Mouse (Mus musculus) midbrain, embryonic 14.5 days (tissue): ENCODE results near the gene Tmem59l. TPM values are rescaled to one million over a fixed set of nuclear protein-coding genes. Genes with fewer than 3 reads are reported as not detected.

Source experiments
- ATAC-seq: fragments of 200-750 bp; cut with Nextera tagmentation; 2 replicates; pipeline ENCODE4 v1.8.0; 2017; ENCODE audit warnings: moderate number of reproducible peaks, moderate library complexity; ENCODE audit not compliant: low FRiP score, low TSS enrichment
- DNase-seq: peaks from one replicate; pipeline ENCODE4 v3.0.0-alpha.2; 2015
- H3K27ac ChIP-seq: fragments of 300-500 bp; sonication (generic); replicated peaks from 2 replicates; pipeline ENCODE4 v1.5.1; 2014; ENCODE audit warnings: mild to moderate bottlenecking, low read depth, low read length, moderate library complexity
- H3K27me3 ChIP-seq: fragments of 300-500 bp; sonication (generic); 2 replicates; pipeline ENCODE4 v1.6.1; 2014; ENCODE audit warnings: low read length, control low read depth, mixed read lengths; ENCODE audit not compliant: control insufficient read depth, insufficient read depth
- H3K36me3 ChIP-seq: fragments of 300-500 bp; sonication (generic); 2 replicates; pipeline ENCODE4 v1.6.1; 2014; ENCODE audit warnings: low read length, control low read depth; ENCODE audit not compliant: control insufficient read depth, insufficient read depth
- H3K4me1 ChIP-seq: fragments of 300-500 bp; sonication (generic); 2 replicates; pipeline ENCODE4 v1.6.1; 2014; ENCODE audit warnings: mild to moderate bottlenecking, antibody characterized with exemption, low read length, control low read depth; ENCODE audit not compliant: control insufficient read depth, insufficient read depth
- H3K4me2 ChIP-seq: fragments of 300-500 bp; sonication (generic); 2 replicates; pipeline ENCODE4 v1.6.1; 2014; ENCODE audit warnings: mild to moderate bottlenecking, low read length, moderate library complexity
- H3K4me3 ChIP-seq: fragments of 300-500 bp; sonication (generic); replicated peaks from 2 replicates; pipeline ENCODE4 v1.5.1; 2014; ENCODE audit warnings: low read depth, low read length
- H3K9ac ChIP-seq: fragments of 300-500 bp; sonication (generic); replicated peaks from 2 replicates; pipeline ENCODE4 v1.6.1; 2014; ENCODE audit warnings: mild to moderate bottlenecking, low read length, moderate library complexity
- H3K9me3 ChIP-seq: fragments of 300-500 bp; sonication (generic); 2 replicates; pipeline ENCODE4 v1.6.1; 2016; ENCODE audit warnings: low read length, control low read depth, mixed read lengths; ENCODE audit not compliant: control insufficient read depth
- WGBS: fragments of 180-500 bp; shearing (Covaris S2); extraction: QIAGEN DNeasy Blood & Tissue Kit; methylation state at CpG from one replicate; pipeline ENCODE4 v1.1.7; 2014; 5-methylcytosine and 5-hydroxymethylcytosine counted together
- polyA plus RNA-seq: library from polyadenylated mRNA; unstranded; fragments of >200 nt; fragmentation: Nextera tagmentation; extraction: Ambion mirVana; gene quantifications from 2 replicates; pipeline ENCODE4 v1.2.1, GENCODE M21; 2014

The Tmem59l gene
- polyA plus RNA-seq = 104 and 143 TPM in 2 replicates

DNA sequence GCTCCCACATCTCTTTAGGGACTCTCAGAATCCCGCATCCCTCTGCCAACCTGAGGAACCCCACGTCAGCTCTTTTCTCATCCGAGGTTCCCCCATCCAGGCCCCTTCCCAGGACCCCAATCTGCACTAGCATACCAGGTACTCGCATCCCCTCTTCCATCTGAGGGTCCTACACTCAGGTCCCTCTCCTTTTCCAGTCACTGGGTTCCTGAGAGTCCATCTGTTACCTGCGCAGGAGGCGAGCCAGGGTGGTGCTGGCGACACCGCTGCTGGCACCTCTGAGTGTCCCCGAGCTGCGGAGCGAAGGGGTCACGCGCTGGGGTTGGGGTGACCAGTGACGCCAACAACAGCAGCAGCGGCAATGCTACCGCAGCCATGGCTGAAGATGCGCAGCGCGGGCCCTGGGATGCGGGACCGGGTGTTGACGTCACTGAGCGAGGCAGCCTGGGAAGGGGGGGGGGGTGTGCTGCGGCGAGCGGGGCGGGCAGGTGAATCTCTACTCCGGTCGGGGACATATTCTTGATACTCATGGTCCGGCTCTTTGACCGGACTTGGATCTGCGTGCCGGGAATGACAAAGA lies at the start of gene Tmem59l:
TSS of gene Tmem59l (minus strand) at position 418 of the 580 bp plus-strand sequence.
- Histone ChIP-seq H3K4me1 (peaks cover 20% of the 10 kb centered on the region), H3K27me3 (peaks cover 74% of the 10 kb centered on the region), H3K4me2 (peak within 1 kb of the TSS; percentile 78), H3K9ac (peak within 1 kb of the TSS; percentile 70), H3K36me3 (no peaks in the 10 kb centered on the region), H3K27ac (no peak within 1 kb of the TSS), H3K4me3 (peak within 1 kb of the TSS; percentile 58), H3K9me3 (no peaks in the 10 kb centered on the region)
- DNase-seq = peak; percentile 85
- 3% methylated on average over 33 of the region's 33 CpGs for WGBS
- peak; percentile 75 for ATAC-seq

GRCm38 (mm10) chr8:70535701-70536100 lies 48.5 kb upstream of the Tmem59l start:
- 86% methylated on average over 2 of the region's 2 CpGs for WGBS
- no peak for ATAC-seq
- H3K36me3 ChIP-seq = peaks cover 64% of the 10 kb centered on the region

DNA sequence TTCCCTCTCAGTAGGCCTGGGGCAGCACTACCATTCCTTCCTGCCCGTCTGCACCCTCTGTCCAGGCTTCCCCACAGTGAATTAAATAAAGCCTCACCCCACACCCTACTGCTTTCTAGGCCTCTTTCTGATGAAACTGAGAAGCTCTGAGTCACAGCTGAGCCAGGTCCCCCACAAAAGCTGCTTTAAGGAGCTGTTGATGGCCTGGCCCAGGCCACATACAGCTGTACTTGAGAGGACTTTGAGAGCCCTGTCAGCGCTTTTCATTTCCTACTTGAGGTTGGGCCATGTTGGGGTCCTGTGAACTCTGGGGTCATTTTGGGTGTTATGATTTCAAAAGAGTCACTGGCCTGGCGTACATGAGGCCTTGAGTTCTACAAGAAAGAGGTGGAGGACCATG lies 48.1 kb upstream of the Tmem59l start:
- H3K9ac ChIP-seq = no peak overlapping the region
- 97% methylated on average over 3 of the region's 3 CpGs for WGBS
- DNase-seq = no peak
- H3K4me2 ChIP-seq = no peak overlapping the region
- H3K27ac ChIP-seq = no peak overlapping the region
- peaks cover 69% of the 10 kb centered on the region for H3K36me3 ChIP-seq
- no peak overlapping the region for H3K4me3 ChIP-seq
- no peaks in the 10 kb centered on the region for H3K9me3 ChIP-seq
- peaks cover 2% of the 10 kb centered on the region for H3K4me1 ChIP-seq
- no peaks in the 10 kb centered on the region for H3K27me3 ChIP-seq
- ATAC-seq = no peak

More at GRCm38 (mm10) chr8:70535701-70536100, 48.5 kb upstream of the Tmem59l start:
- H3K4me1 ChIP-seq = peaks cover 7% of the 10 kb centered on the region
- H3K27ac ChIP-seq = no peak overlapping the region
- H3K4me3 ChIP-seq = no peak overlapping the region
- no peaks in the 10 kb centered on the region for H3K27me3 ChIP-seq
- H3K4me2 ChIP-seq = no peak overlapping the region
- no peak for DNase-seq
- H3K9me3 ChIP-seq = no peaks in the 10 kb centered on the region
- H3K9ac ChIP-seq = no peak overlapping the region

DNA sequence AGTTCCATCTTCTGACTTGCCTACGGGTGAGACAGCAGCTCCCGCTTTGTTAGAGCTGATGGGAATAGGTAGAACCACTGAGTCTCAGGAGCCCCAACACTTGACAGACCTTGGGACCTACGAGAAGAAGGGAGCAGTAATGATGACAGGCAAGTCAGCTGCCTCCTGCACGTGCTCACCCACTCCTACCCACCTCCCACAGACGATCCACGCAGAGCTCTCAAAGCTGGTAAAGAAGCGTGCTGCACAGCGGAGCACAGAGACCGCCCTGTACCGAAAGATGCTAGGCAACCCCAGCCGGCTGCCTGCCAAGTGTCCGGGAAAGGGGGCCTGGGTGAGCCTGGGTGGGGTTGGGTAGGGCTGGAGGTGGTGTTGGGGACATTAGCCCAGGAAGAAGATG lies 47.1 kb upstream of the Tmem59l start:
- H3K27ac ChIP-seq = no peak overlapping the region
- ATAC-seq (no peak), DNase-seq (no peak)
- peaks cover 2% of the 10 kb centered on the region for H3K4me1 ChIP-seq
- peaks cover 72% of the 10 kb centered on the region for H3K36me3 ChIP-seq
- H3K9me3 ChIP-seq = no peaks in the 10 kb centered on the region
- no peak overlapping the region for H3K4me3 ChIP-seq
- H3K4me2 ChIP-seq = no peak overlapping the region
- H3K9ac ChIP-seq = no peak overlapping the region
- H3K27me3 ChIP-seq = no peaks in the 10 kb centered on the region
- 97% methylated on average over 12 of the region's 12 CpGs for WGBS

- Histone ChIP-seq H3K4me3 (no peak overlapping the region), H3K9me3 (no peaks in the 10 kb centered on the region), H3K9ac (no peak overlapping the region), H3K36me3 (peaks cover 52% of the 10 kb centered on the region), H3K4me1 (peaks cover 18% of the 10 kb centered on the region), H3K27ac (no peak overlapping the region), H3K27me3 (no peaks in the 10 kb centered on the region), H3K4me2 (no peak overlapping the region)
- WGBS = 89% methylated on average over 2 of the region's 2 CpGs
- DNase-seq (no peak), ATAC-seq (no peak)
Measured at GRCm38 (mm10) chr8:70530314-70530713, 43.2 kb upstream of the Tmem59l start.

DNA sequence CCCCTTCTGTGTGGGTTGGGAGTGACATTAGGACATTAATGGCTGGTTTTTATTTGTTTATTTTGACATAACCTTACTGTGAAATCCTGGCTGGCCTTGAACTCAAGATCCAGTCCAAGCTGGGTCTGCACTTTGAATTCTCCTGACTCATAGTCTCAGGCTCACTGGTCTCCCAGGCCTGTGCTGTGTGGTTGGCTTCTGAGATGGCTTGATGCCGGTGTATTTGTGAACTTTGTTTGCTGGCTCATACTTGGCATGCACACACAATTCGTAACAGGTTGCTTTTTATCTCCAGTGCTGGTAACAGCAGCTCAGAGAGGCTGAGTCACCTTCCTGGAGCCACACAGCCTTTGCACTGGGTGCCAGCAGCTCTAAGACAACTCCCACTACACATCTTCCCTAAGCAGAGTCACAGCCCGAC lies 42.6 kb upstream of the Tmem59l start:
- Histone ChIP-seq H3K27ac (no peak overlapping the region), H3K4me2 (no peak overlapping the region), H3K36me3 (peaks cover 47% of the 10 kb centered on the region), H3K4me1 (peaks cover 18% of the 10 kb centered on the region), H3K4me3 (no peak overlapping the region), H3K9ac (no peak overlapping the region), H3K27me3 (no peaks in the 10 kb centered on the region), H3K9me3 (no peaks in the 10 kb centered on the region)
- WGBS = 93% methylated on average over 3 of the region's 3 CpGs
- DNase-seq (no peak), ATAC-seq (no peak)

- no peak for ATAC-seq
- DNase-seq = no peak
- Histone ChIP-seq H3K4me2 (no peak overlapping the region), H3K4me3 (no peak overlapping the region), H3K36me3 (peaks cover 42% of the 10 kb centered on the region), H3K9ac (0 out of 2 replicates have a peak overlapping the region, but pooled peaks have one; percentile 16), H3K27ac (no peak overlapping the region), H3K9me3 (no peaks in the 10 kb centered on the region), H3K27me3 (no peaks in the 10 kb centered on the region), H3K4me1 (peaks cover 18% of the 10 kb centered on the region)
- WGBS = 92% methylated on average over 5 of the region's 5 CpGs
Measured at GRCm38 (mm10) chr8:70529299-70529698, 42.1 kb upstream of the Tmem59l start.

- DNase-seq = no peak
Measured at GRCm38 (mm10) chr8:70528182-70528797, 41.1 kb upstream of the Tmem59l start.

More at GRCm38 (mm10) chr8:70528182-70528797, 41.1 kb upstream of the Tmem59l start:
- peaks cover 21% of the 10 kb centered on the region for H3K4me1 ChIP-seq
- peak overlapping the region; percentile 92 for H3K27ac ChIP-seq
- peaks cover 32% of the 10 kb centered on the region for H3K36me3 ChIP-seq
- peak overlapping the region; percentile 85 for H3K4me3 ChIP-seq
- no peaks in the 10 kb centered on the region for H3K9me3 ChIP-seq
- no peaks in the 10 kb centered on the region for H3K27me3 ChIP-seq
- ATAC-seq = no peak; the same call in 1 of the 2 replicates
- peak overlapping the region; percentile 84 for H3K4me2 ChIP-seq
- WGBS = 38% methylated on average over 13 of the region's 13 CpGs
- peak overlapping the region; percentile 92 for H3K9ac ChIP-seq
